Mouse (Mus musculus) lung, postnatal 0 days (tissue): ENCODE measurements at regions not wholly inside any gene's neighbourhood (a gene's known extent, or its start where the extent isn't known, plus 50 kb on each side); places are given as distances from the start of the nearest gene placed in this dataset.

ENCODE experiments used
- ATAC-seq: fragments of 200-750 bp; cut with Nextera tagmentation; 2 replicates; pipeline ENCODE4 v1.8.0; 2017; ENCODE audit warnings: moderate library complexity
- DNase-seq: peaks from one replicate; pipeline ENCODE4 v3.0.0-alpha.2; 2016; ENCODE audit warnings: low spot score
- H3K27ac ChIP-seq: fragments of 300-500 bp; sonication (generic); 2 replicates; pipeline ENCODE4 v1.5.1; 2014; ENCODE audit warnings: antibody characterized with exemption, mild to moderate bottlenecking, low read length, mixed read lengths
- H3K27me3 ChIP-seq: fragments of 300-500 bp; sonication (generic); replicated peaks from 2 replicates; pipeline ENCODE4 v1.6.1; 2014; ENCODE audit warnings: low read length, mixed read lengths; ENCODE audit not compliant: insufficient read depth
- H3K36me3 ChIP-seq: fragments of 300-500 bp; sonication (generic); 2 replicates; pipeline ENCODE4 v1.6.1; 2014; ENCODE audit warnings: low read length, mixed read lengths; ENCODE audit not compliant: insufficient read depth
- H3K4me1 ChIP-seq: fragments of 300-500 bp; sonication (generic); 2 replicates; pipeline ENCODE4 v1.6.1; 2014; ENCODE audit warnings: antibody characterized with exemption, low read depth, low read length, mixed read lengths; ENCODE audit not compliant: insufficient read depth
- H3K4me2 ChIP-seq: fragments of 300-500 bp; sonication (generic); replicated peaks from 2 replicates; pipeline ENCODE4 v1.6.1; 2014; ENCODE audit warnings: low read depth, mild to moderate bottlenecking, low read length, moderate library complexity, mixed read lengths
- H3K4me3 ChIP-seq: fragments of 300-500 bp; sonication (generic); 2 replicates; pipeline ENCODE4 v1.5.1; 2014; ENCODE audit warnings: low read depth, low read length
- H3K9ac ChIP-seq: fragments of 300-500 bp; sonication (generic); replicated peaks from 2 replicates; pipeline ENCODE4 v1.6.1; 2014; ENCODE audit warnings: low read depth, mild to moderate bottlenecking
- H3K9me3 ChIP-seq: fragments of 300-500 bp; sonication (generic); 2 replicates; pipeline ENCODE4 v1.6.1; 2016; ENCODE audit warnings: low read length, mixed read lengths
- CTCF ChIP-seq: IDR thresholded peaks from 2 replicates; pipeline ENCODE4 v1.5.1; 2016; ENCODE audit warnings: antibody characterized with exemption, mild to moderate bottlenecking
- EP300 ChIP-seq: IDR thresholded peaks from 2 replicates; pipeline ENCODE4 v1.6.1; 2016; ENCODE audit warnings: antibody characterized with exemption, mild to moderate bottlenecking, control low read depth
- WGBS: fragments of 180-500 bp; shearing (Covaris S2); extraction: QIAGEN DNeasy Blood & Tissue Kit; methylation state at CpG from one replicate; pipeline ENCODE4 v1.1.7; 2014; 5-methylcytosine and 5-hydroxymethylcytosine counted together

GRCm38 (mm10) chr5:133124223-133124622 is 581.1 kb upstream of the Auts2 start:
- no peak overlapping the region for H3K27ac ChIP-seq
- no peaks in the 10 kb centered on the region for H3K9me3 ChIP-seq
- ATAC-seq (no peak), DNase-seq (no peak)
- no peak overlapping the region for H3K9ac ChIP-seq
- H3K4me1 ChIP-seq, result no peaks in the 10 kb centered on the region
- no peaks in the 10 kb centered on the region for H3K27me3 ChIP-seq
- WGBS, result 88% methylated on average over 2 of the region's 2 CpGs
- no peak overlapping the region for H3K4me2 ChIP-seq
- H3K36me3 ChIP-seq, result no peaks in the 10 kb centered on the region
- TF ChIP-seq EP300 (no peak), CTCF (no peak)
- H3K4me3 ChIP-seq, result no peak overlapping the region

- Histone ChIP-seq H3K9ac (no peak overlapping the region), H3K36me3 (no peaks in the 10 kb centered on the region), H3K4me1 (no peaks in the 10 kb centered on the region), H3K27ac (no peak overlapping the region), H3K9me3 (no peaks in the 10 kb centered on the region), H3K27me3 (no peaks in the 10 kb centered on the region), H3K4me3 (no peak overlapping the region), H3K4me2 (no peak overlapping the region)
- WGBS, result 85% methylated on average over 4 of the region's 4 CpGs
- ATAC-seq (no peak), DNase-seq (no peak)
- TF ChIP-seq CTCF (no peak), EP300 (no peak)
These were observed 570.8 kb upstream of the Auts2 start for GRCm38 (mm10) chr5:133113946-133114345.

GRCm38 (mm10) chr5:133113183-133113582 is 570.0 kb upstream of the Auts2 start:
- Histone ChIP-seq H3K4me1 (no peaks in the 10 kb centered on the region), H3K9me3 (no peaks in the 10 kb centered on the region), H3K4me3 (no peak overlapping the region), H3K4me2 (no peak overlapping the region), H3K9ac (no peak overlapping the region), H3K36me3 (no peaks in the 10 kb centered on the region), H3K27ac (no peak overlapping the region), H3K27me3 (no peaks in the 10 kb centered on the region)
- 97% methylated on average over 2 of the region's 2 CpGs for WGBS
- TF ChIP-seq CTCF, result no peak
- TF ChIP-seq EP300, result no peak
- DNase-seq (no peak), ATAC-seq (no peak)

GRCm38 (mm10) chr5:133106691-133107354 is 563.7 kb upstream of the Auts2 start:
- H3K4me3 ChIP-seq, result no peak overlapping the region
- WGBS, result 25% methylated on average over 8 of the region's 8 CpGs
- H3K9ac ChIP-seq, result no peak overlapping the region
- DNase-seq (peak; percentile 73), ATAC-seq (peak; percentile 76)
- no peaks in the 10 kb centered on the region for H3K9me3 ChIP-seq
- no peak for TF ChIP-seq CTCF
- TF ChIP-seq EP300, result peak; percentile 60
- no peak overlapping the region for H3K4me2 ChIP-seq
- no peaks in the 10 kb centered on the region for H3K4me1 ChIP-seq
- H3K27ac ChIP-seq, result no peak overlapping the region
- H3K27me3 ChIP-seq, result no peaks in the 10 kb centered on the region
- H3K36me3 ChIP-seq, result no peaks in the 10 kb centered on the region

- no peaks in the 10 kb centered on the region for H3K9me3 ChIP-seq
- H3K36me3 ChIP-seq, result no peaks in the 10 kb centered on the region
- H3K4me1 ChIP-seq, result no peaks in the 10 kb centered on the region
- H3K4me3 ChIP-seq, result no peak overlapping the region
- no peaks in the 10 kb centered on the region for H3K27me3 ChIP-seq
- DNase-seq, result no peak
- H3K9ac ChIP-seq, result no peak overlapping the region
- 53% methylated on average over 1 of the region's 1 CpGs for WGBS
- ATAC-seq, result no peak
- no peak overlapping the region for H3K4me2 ChIP-seq
- no peak overlapping the region for H3K27ac ChIP-seq
- TF ChIP-seq EP300 (no peak), CTCF (no peak)
These were observed 553.2 kb upstream of the Auts2 start for GRCm38 (mm10) chr5:133096340-133096739.

- no peak for ATAC-seq
- no peak for DNase-seq
These were observed 541.7 kb upstream of the Auts2 start for GRCm38 (mm10) chr5:133084859-133085258.

GRCm38 (mm10) chr5:133080751-133081150 is 537.6 kb upstream of the Auts2 start:
- WGBS, result 89% methylated on average over 2 of the region's 2 CpGs

More at GRCm38 (mm10) chr5:133084859-133085258, 541.7 kb upstream of the Auts2 start:
- Histone ChIP-seq H3K36me3 (no peaks in the 10 kb centered on the region), H3K27ac (no peak overlapping the region), H3K9me3 (no peaks in the 10 kb centered on the region), H3K4me1 (no peaks in the 10 kb centered on the region), H3K4me2 (no peak overlapping the region), H3K9ac (no peak overlapping the region), H3K4me3 (no peak overlapping the region), H3K27me3 (no peaks in the 10 kb centered on the region)
- 55% methylated on average over 1 of the region's 1 CpGs for WGBS
- no peak for TF ChIP-seq CTCF
- no peak for TF ChIP-seq EP300

More at GRCm38 (mm10) chr5:133080751-133081150, 537.6 kb upstream of the Auts2 start:
- Histone ChIP-seq H3K9me3 (no peaks in the 10 kb centered on the region), H3K9ac (no peak overlapping the region), H3K36me3 (no peaks in the 10 kb centered on the region), H3K4me1 (no peaks in the 10 kb centered on the region), H3K27me3 (no peaks in the 10 kb centered on the region), H3K27ac (no peak overlapping the region), H3K4me2 (no peak overlapping the region), H3K4me3 (no peak overlapping the region)
- ATAC-seq (no peak), DNase-seq (no peak)
- TF ChIP-seq EP300, result no peak
- TF ChIP-seq CTCF, result no peak
